Mouse (Mus musculus) CH12.LX (cell line): ENCODE results near the gene Agpat4.

Experiments
- CTCF ChIP-seq, 2 experiments: IDR thresholded peaks in 1 of 2; conservative IDR thresholded peaks in 1 of 2; 2 replicates each; pipeline ENCODE4 v1.5.1; 2011 to 2012; ENCODE audit warnings: low read depth in 2 of 2, low read length in 2 of 2, improper control_type of control experiment in 1 of 2, inconsistent platforms in 1 of 2, mild to moderate bottlenecking in 1 of 2, moderate library complexity in 1 of 2
- IRF4 ChIP-seq: IDR thresholded peaks from 2 replicates; pipeline ENCODE4 v1.6.1; 2014; ENCODE audit warnings: low read depth, mild to moderate bottlenecking, inconsistent platforms, low read length, improper control_type of control experiment
- JUN ChIP-seq: IDR thresholded peaks from 2 replicates; pipeline ENCODE4 v1.6.1; 2011; ENCODE audit warnings: low read depth, mild to moderate bottlenecking, low read length, improper control_type of control experiment, moderate library complexity; ENCODE audit not compliant: insufficient read depth
- MAX ChIP-seq: IDR thresholded peaks from 2 replicates; pipeline ENCODE4 v1.6.1; 2011; ENCODE audit warnings: low read length, improper control_type of control experiment
- MYC ChIP-seq: IDR thresholded peaks from 2 replicates; pipeline ENCODE4 v1.6.1; 2011; ENCODE audit warnings: low read depth, mild to moderate bottlenecking, improper control_type of control experiment, low read length
- POLR2A ChIP-seq: IDR thresholded peaks from 2 replicates; pipeline ENCODE4 v1.6.1; 2011; ENCODE audit warnings: low read depth, mild to moderate bottlenecking, improper control_type of control experiment, low read length
- ZC3H11A ChIP-seq: IDR thresholded peaks from 2 replicates; pipeline ENCODE4 v1.6.1; 2012; ENCODE audit warnings: low read depth, mild to moderate bottlenecking, inconsistent platforms, low read length, improper control_type of control experiment
- ZKSCAN1 ChIP-seq: IDR thresholded peaks from 2 replicates; pipeline ENCODE4 v1.6.1; 2012; ENCODE audit warnings: low read depth, inconsistent platforms, low read length, improper control_type of control experiment, borderline replicate concordance

- TF ChIP-seq MAX, result no peak
- no peak for TF ChIP-seq ZKSCAN1
- no peak for TF ChIP-seq MYC
- no peak for TF ChIP-seq CTCF (conservative IDR thresholded peaks at IDR 0.05 in 1 of 2, IDR thresholded peaks at IDR 0.05 in 1 of 2; ENCODE audit: low read depth in 2 of 2, low read length in 2 of 2)
- no peak for TF ChIP-seq IRF4
- TF ChIP-seq ZC3H11A, result no peak
- TF ChIP-seq POLR2A, result no peak
- no peak for TF ChIP-seq JUN
These were observed 145.8 kb downstream of the Agpat4 start for GRCm38 (mm10) chr17:12264293-12264692.
